Mouse (Mus musculus): ENCODE results near the gene Gm20767.
"Not testable (repeated sequence)": the region's sequence is repeated elsewhere in the genome, so short reads cannot be mapped to it uniquely, and the experiment has no call there.

Gene Gm20767

DNA sequence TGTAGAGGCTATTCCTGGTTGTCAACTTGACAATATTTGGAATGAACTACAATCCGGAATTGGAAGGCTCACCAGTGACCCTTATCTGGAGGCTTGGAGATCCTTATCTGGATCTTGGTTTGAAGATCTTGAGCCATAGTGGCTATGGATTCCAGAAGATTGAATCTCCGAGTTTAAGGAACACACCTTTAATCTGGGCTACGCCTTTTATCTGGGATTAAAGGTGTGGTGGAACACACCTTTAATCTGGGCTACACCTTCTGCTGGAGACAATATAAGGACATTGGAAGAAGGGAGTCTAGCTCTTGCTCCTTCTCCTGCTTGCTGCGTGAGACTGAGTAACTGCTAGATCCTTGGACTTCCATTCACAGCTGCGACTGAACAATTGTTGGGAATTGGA lies at the start of gene Gm20767:
Gene Gm20767 (plus strand): TSS at position 301 of the 400 bp plus-strand sequence.
- DNase-seq (ENCODE audit: low read depth, low spot score), result not testable (repeated sequence)

- DNase-seq (ENCODE audit: low read depth, low spot score), result not testable (repeated sequence)
Observed at GRCm38 (mm10) chr13:120092950-120093349, 47.1 kb upstream of the Gm20767 start.

GRCm38 (mm10) chr13:120096241-120096937 lies 43.7 kb upstream of the Gm20767 start:
- not testable (repeated sequence) for DNase-seq (ENCODE audit: low read depth, low spot score)

DNA sequence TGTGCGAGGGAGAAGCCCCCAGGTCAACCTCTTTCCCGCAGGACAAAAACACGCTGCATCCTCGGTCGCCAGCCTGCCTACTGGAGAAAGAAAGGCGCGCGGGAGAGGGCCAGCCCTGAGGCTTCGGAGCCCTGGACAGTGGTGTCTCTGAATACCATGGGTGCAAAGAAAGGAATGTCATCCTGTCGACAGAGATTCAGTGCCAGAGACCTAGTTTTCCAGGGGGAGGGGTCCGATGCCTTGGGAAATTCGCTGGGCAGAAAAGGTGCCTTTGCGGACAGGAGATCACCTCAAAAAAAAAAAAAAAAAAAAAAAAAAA lies 43.1 kb upstream of the Gm20767 start:
- not testable (repeated sequence) for DNase-seq (ENCODE audit: low read depth, low spot score)

DNA sequence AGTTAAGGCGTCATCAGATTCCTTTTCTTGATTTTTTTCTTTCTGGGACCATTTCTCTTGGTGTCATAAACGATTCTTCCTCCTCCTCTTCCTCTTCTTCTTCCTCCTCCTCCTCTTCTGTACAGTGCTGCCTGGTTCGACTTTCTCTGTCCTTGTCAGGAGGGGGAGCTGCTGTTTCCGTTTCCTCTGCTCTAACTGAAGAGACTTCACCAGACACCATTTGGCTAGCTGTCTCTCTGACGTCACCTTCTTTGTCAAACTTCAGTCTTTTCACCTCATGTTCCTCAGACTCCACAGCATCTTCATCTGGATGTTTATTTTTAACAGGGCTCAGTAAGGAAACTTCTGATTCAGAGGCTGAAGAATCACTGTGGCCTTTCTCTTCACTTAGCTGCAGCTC lies 40.7 kb upstream of the Gm20767 start:
- not testable (repeated sequence) for DNase-seq (ENCODE audit: low read depth, low spot score)

- not testable (repeated sequence) for DNase-seq (ENCODE audit: low read depth, low spot score)
Observed at GRCm38 (mm10) chr13:120106504-120106903, 33.5 kb upstream of the Gm20767 start.

GRCm38 (mm10) chr13:120107000-120107399 lies 33.0 kb upstream of the Gm20767 start:
- not testable (repeated sequence) for DNase-seq (ENCODE audit: low read depth, low spot score)

DNA sequence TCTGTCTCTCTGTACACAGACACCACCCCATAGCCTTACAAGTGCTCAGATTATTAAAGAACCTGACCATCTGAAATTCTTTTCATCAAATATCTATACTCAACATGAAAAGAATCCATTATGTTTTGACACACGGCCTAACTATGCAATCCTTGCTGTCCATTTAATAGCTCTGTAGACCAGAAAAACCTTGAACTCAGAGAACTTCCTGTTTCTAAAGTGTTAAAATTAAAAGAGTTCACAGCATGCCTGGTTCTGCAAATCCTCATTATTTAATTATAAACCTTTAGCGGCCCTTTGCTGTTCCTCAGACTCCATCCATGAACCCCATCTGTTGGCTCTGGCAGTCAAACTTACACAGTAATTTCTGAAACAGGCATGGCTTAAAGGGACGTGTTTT lies 2.3 kb downstream of the Gm20767 start:
- DNase-seq (ENCODE audit: low read depth, low spot score), result not testable (repeated sequence)

DNA sequence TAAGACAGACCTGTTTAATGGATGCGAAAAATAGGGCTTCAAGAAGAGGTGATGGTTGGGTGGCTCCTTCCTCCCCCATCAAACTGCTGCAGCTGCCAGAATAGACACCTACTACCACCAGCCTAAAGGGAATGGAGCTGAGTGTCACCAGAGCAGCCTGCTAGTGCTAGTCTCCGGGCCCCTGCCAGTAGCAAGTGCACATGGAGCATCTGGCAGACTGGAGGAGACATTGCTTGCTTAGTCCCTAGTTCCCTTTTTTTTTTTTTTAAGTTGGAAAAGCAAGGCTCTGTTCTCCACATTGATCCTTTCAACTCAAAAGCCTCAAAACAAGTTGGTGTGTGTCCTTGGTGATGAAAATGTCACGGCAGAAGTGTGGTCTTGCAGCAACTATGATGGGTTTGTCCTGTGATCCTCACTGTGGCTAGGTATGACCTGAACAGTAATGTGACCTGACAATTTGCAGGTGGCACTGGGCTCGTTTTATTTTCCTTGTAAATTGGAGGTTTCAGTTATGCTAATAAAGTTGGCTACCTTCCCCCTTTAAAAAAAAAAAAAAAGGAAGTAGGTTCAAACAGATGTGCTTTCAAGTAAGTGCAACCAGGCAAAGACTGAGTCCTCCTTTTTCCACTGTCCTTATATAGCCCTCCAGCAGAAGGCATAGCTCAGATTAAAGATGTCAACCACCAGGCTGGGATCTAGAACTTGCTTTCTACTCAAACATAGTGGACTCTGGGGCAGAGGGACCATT lies 9.8 kb downstream of the Gm20767 start:
- not testable (repeated sequence) for DNase-seq (ENCODE audit: low read depth, low spot score)

DNA sequence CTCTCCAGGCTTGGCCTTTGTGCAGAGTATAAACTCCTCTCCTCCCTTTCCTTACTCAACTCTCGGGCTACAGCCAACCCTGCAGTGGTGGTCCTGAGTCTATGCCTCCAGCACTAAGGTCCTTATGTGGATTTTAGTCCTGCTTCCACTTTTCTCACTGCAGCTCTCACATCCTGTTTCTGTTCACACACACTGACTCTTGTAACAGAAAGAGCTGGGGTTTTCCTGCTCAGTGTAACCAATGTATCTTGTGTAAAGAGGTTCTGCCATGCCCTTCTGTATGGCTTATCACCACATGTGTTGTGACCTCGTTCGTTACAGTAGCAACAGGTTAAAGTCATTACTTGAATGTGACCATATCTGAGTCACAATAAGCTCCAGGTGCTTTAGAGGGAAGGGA lies 10.5 kb downstream of the Gm20767 start:
- not testable (repeated sequence) for DNase-seq (ENCODE audit: low read depth, low spot score)

DNA sequence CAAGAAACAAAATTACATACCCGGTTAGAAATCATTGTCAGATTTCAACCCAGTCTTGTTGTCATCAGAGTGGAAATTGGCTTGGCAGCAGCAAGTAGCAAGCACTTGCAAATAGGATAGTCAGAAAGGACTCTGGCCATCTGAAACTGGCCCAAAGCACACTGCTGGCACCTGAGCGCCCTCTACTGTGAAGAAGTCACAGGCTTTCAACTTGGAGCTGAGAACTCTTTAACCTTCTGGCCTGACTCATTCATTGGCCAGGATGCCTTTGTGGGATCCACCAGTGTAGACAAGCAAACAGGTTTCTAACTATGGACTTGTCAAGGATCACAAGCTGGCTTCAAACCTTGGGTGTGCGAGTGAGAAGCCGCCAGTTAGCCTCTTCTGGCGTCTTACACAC lies 28.3 kb downstream of the Gm20767 start:
- not testable (repeated sequence) for DNase-seq (ENCODE audit: low read depth, low spot score)

GRCm38 (mm10) chr13:120172133-120172532 lies 32.1 kb downstream of the Gm20767 start, which contains the start of gene Gm21818:
Gm21818 (plus strand) TSS chr13:120172433.
- DNase-seq (ENCODE audit: low read depth, low spot score), result not testable (repeated sequence)

- DNase-seq (ENCODE audit: low read depth, low spot score), result not testable (repeated sequence)
Observed at GRCm38 (mm10) chr13:120196189-120196821, 56.3 kb downstream of the Gm20767 start.
